Mouse (Mus musculus): ENCODE measurements at regions not wholly inside any gene's neighbourhood (a gene's known extent, or its start where the extent isn't known, plus 50 kb on each side); places are given as distances from the start of the nearest gene placed in this dataset.

DNA sequence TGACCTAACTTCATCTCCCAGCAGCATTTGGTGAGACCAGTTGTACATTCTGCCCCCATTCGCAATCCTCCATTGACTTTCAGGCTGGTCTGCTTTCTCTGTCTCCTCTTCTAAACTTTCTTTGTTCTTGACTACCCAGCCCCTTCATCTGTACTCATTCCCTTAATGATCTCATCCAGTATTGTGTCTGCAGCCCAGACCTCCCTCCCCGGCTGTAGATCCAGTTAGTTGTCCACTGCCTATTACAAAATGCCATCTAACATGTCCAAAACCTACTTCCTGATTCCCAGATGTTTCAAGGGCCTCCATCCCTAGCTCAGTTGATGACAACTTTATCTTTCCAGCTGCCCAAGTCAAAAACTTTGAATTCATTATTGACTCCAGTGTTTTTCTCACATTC lies 357.8 kb upstream of the Gm6657 start:
- TF ChIP-seq CTCF (conservative IDR thresholded peaks at IDR 0.05; ENCODE audit: low read length) (no peak), POU5F1 (IDR thresholded peaks at IDR 0.05; ENCODE audit: borderline replicate concordance, low read length) (no peak), NANOG (IDR thresholded peaks at IDR 0.05; ENCODE audit: borderline replicate concordance, low read length) (no peak)
- Histone ChIP-seq H3K4me3 (replicated peaks; ENCODE audit: low read length) (no peak overlapping the region), H3K36me3 (ENCODE audit: insufficient read depth, low read length) (no peaks in the 10 kb centered on the region), H3K27me3 (ENCODE audit: insufficient read depth, low read length) (no peaks in the 10 kb centered on the region), H3K4me1 (replicated peaks; ENCODE audit: low read depth, low read length) (no peaks in the 10 kb centered on the region), H3K9me3 (ENCODE audit: low read length) (peaks cover 6% of the 10 kb centered on the region; the same call in 1 of the 2 replicates)

DNA sequence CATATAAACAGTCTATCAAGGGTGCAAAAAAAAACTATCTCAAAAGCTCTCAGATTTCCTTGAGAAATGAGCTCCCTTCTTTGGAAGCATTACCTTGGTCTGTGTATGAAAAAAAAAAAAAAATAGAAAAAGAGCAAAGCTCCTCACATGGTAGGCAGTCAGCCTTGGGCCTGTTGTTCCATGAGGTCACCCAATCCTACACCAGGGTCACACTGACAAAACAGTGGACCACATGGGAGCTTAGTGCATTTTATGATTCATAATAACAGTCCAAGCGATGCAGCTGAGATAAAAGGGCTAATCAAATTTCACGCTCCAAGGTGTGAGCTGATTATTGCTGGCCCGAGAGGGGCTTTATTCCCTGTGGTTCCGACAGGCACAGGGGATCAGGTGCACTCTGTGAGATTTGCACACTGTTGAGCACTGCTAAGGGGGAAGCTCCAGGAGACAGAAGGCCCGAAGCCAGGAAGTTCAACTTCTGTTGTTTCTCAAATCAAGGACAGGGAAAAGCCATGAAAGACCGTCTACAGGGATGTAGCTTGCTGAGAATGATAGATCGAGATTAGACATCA lies 352.1 kb upstream of the Gm6657 start:
- Histone ChIP-seq H3K4me3 (replicated peaks; ENCODE audit: low read length) (no peak overlapping the region), H3K27me3 (ENCODE audit: insufficient read depth, low read length) (no peaks in the 10 kb centered on the region), H3K36me3 (ENCODE audit: insufficient read depth, low read length) (no peaks in the 10 kb centered on the region), H3K4me1 (replicated peaks; ENCODE audit: low read depth, low read length) (no peaks in the 10 kb centered on the region), H3K9me3 (ENCODE audit: low read length) (peaks cover 3% of the 10 kb centered on the region; the same call in 1 of the 2 replicates)
- TF ChIP-seq CTCF (conservative IDR thresholded peaks at IDR 0.05; ENCODE audit: low read length), result no peak
- no peak for TF ChIP-seq NANOG (IDR thresholded peaks at IDR 0.05; ENCODE audit: borderline replicate concordance, low read length)
- no peak for TF ChIP-seq POU5F1 (IDR thresholded peaks at IDR 0.05; ENCODE audit: borderline replicate concordance, low read length)

DNA sequence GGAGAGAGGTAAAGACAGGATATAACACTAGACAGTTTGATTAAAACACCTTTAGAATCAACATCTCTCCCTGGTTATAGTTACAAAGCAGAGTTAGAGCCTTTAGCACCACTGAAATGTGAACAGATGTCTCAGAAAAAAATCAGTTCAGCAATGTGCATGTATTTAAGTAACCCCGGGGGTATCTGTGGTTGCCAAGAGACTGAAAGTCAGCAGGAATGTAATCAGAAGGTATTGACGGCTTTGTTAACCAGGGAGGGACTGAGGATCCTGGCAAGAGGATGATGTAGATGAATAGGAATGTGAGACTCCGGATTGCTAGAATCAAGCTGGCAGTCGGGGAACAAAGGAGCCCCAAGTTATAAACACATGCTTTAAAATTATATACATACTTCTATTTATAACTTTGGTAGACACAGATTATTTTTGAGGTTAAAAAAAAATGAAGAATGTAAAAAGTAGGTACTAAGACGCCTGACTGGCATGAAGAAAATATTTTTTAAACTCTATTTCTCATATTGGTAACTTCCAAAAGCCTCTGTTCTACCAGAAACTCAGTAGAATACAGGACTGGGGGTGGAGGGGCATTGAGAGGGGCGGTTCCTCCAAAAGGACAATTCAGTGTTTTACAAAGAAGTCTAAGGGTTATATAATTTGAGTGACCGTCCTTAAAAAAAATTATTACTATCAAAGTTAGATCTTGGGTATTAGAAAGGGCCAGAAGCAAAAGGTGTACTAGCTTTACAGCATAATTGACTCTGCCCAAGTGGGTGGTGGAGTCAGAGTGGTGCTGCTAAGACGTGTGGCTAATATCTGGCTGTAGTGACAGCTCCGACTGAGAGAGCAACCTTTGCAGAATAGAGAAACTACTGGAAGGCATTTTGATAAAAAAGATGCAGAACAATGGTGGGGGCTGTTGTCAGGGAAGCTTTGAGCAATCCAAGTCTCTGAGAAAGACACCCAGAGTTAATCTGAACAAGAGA lies 341.2 kb upstream of the Gm6657 start:
- no peak for TF ChIP-seq POU5F1 (IDR thresholded peaks at IDR 0.05; ENCODE audit: borderline replicate concordance, low read length)
- TF ChIP-seq CTCF (conservative IDR thresholded peaks at IDR 0.05; ENCODE audit: low read length), result no peak
- TF ChIP-seq NANOG (IDR thresholded peaks at IDR 0.05; ENCODE audit: borderline replicate concordance, low read length), result no peak
- Histone ChIP-seq H3K9me3 (ENCODE audit: low read length) (no peaks in the 10 kb centered on the region), H3K36me3 (ENCODE audit: insufficient read depth, low read length) (no peaks in the 10 kb centered on the region), H3K4me1 (replicated peaks; ENCODE audit: low read depth, low read length) (no peaks in the 10 kb centered on the region), H3K4me3 (replicated peaks; ENCODE audit: low read length) (no peak overlapping the region), H3K27me3 (ENCODE audit: insufficient read depth, low read length) (no peaks in the 10 kb centered on the region)

DNA sequence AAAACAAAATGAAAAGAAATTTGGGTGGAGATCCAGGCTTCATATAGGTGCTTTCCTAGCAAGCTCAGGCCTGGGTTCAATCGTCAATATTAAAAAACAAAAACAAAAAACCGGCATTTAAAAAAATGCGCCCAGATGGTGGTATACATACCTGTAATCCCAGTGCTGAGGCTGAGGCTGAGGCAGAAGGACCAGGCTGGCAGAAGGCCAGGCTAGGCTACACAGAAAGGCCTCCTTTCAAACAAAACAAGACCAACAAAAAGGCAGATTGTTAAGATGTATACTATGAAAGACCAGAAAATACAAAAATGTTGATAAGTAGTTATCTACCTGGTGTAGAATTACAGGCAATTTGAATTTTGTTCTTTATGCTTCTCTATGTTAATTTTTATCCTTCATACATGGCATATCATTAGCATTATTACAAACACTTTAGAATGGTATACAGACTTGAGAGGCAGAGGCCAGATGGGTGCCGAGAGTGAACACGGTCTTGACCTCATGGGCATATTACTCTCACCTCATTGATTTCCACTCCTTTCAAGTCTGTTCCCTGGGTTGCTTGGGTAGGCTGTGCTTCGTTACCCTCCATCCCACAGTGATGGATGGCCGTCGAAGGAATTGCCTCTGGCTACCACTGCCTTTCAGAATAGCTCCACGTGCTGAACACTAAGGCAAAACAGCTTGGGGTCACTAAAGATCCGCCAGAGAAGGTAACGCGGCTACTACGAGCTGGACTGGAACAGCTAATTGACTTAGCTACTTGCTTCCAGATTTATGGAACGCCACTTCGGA lies 339.6 kb upstream of the Gm6657 start:
- no peaks in the 10 kb centered on the region for H3K27me3 ChIP-seq (ENCODE audit: insufficient read depth, low read length)
- TF ChIP-seq NANOG (IDR thresholded peaks at IDR 0.05; ENCODE audit: borderline replicate concordance, low read length), result no peak
- no peak for TF ChIP-seq CTCF (conservative IDR thresholded peaks at IDR 0.05; ENCODE audit: low read length)
- no peak for TF ChIP-seq POU5F1 (IDR thresholded peaks at IDR 0.05; ENCODE audit: borderline replicate concordance, low read length)
- no peaks in the 10 kb centered on the region for H3K4me1 ChIP-seq (replicated peaks; ENCODE audit: low read depth, low read length)
- H3K9me3 ChIP-seq (ENCODE audit: low read length), result no peaks in the 10 kb centered on the region
- H3K4me3 ChIP-seq (replicated peaks; ENCODE audit: low read length), result no peak overlapping the region
- H3K36me3 ChIP-seq (ENCODE audit: insufficient read depth, low read length), result no peaks in the 10 kb centered on the region

DNA sequence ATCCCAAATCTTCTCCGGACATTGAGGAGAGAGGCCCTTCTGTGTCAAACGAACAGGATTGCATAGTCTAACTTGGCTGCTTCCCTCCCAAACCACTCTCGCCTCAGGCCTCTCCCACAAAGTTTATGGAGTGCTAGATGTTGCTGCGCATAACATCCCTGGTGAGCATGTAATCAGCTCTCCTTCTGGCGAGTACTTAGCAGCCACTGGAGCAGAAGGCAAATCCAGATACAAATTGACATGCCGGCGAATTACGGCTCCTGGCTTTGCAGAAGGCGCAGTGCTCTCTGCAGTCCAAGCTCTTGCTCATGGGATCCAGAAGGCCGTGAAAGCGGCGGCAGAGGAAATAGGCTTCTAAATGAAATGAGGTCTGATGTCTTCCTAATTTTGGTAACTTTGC lies 338.2 kb upstream of the Gm6657 start:
- Histone ChIP-seq H3K4me1 (replicated peaks; ENCODE audit: low read depth, low read length) (no peaks in the 10 kb centered on the region), H3K9me3 (ENCODE audit: low read length) (no peaks in the 10 kb centered on the region), H3K36me3 (ENCODE audit: insufficient read depth, low read length) (no peaks in the 10 kb centered on the region), H3K27me3 (ENCODE audit: insufficient read depth, low read length) (no peaks in the 10 kb centered on the region), H3K4me3 (replicated peaks; ENCODE audit: low read length) (no peak overlapping the region)
- no peak for TF ChIP-seq NANOG (IDR thresholded peaks at IDR 0.05; ENCODE audit: borderline replicate concordance, low read length)
- TF ChIP-seq POU5F1 (IDR thresholded peaks at IDR 0.05; ENCODE audit: borderline replicate concordance, low read length), result no peak
- TF ChIP-seq CTCF (conservative IDR thresholded peaks at IDR 0.05; ENCODE audit: low read length), result no peak

DNA sequence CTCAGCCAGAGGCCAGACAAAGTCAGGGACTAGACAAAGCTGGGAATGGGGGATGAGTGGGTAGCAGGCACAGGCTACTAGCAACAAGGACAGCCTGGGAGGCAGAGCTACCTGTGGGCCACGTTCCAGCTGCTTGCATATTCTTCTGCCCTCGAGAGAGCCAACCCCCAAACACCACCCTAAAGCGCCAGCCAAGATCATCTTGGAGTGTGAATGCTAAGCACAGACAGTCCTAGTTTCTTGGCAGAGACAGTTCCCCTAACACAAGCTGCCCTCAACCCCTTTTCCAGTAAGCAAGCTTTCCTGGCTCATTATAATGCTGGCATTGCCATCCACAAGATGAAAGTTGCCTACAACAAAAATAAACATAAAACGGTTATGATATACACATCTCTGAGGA lies 336.8 kb upstream of the Gm6657 start:
- no peak overlapping the region for H3K4me3 ChIP-seq (replicated peaks; ENCODE audit: low read length)
- TF ChIP-seq NANOG (IDR thresholded peaks at IDR 0.05; ENCODE audit: borderline replicate concordance, low read length), result no peak
- TF ChIP-seq CTCF (conservative IDR thresholded peaks at IDR 0.05; ENCODE audit: low read length), result no peak
- no peak for TF ChIP-seq POU5F1 (IDR thresholded peaks at IDR 0.05; ENCODE audit: borderline replicate concordance, low read length)
- H3K36me3 ChIP-seq (ENCODE audit: insufficient read depth, low read length), result no peaks in the 10 kb centered on the region

DNA sequence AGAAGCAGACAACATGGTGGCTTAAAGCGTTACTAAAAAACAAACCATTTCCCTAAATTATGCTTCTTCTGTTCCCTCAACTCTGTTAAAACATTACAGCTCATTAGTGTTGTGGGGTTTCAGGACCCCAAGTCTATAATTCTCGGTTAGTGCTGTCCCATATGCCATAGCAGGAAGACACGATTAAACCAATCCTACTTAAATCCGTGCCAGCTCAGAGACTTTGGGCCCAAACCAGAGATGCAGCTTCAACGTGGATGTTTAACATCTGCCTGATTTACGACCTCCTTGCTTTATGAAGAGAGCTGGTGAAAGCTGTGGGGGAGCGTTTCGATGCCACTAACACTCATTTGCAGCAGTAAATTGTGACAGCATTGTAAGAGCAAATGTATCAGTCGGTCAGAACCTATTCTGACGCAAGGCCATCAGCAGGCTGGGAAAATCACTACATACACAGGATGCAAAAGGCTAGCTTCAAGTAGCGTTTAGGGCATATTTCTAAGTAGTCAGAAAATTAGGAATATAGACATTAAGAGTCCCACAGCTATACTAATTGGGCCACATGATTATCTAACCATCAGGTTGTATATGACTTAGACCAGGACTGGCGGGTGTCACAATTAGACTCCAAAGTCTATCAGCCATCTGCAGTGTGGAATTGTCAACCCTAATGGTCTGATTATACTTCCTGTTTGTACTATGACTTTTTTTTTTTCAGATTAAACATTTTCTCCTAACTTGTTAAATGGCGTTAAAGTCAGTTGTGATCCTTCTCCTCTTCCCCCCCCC lies 333.1 kb upstream of the Gm6657 start:
- H3K4me1 ChIP-seq (replicated peaks; ENCODE audit: low read depth, low read length), result no peaks in the 10 kb centered on the region
- no peak overlapping the region for H3K4me3 ChIP-seq (replicated peaks; ENCODE audit: low read length)
- no peaks in the 10 kb centered on the region for H3K36me3 ChIP-seq (ENCODE audit: insufficient read depth, low read length)
- no peaks in the 10 kb centered on the region for H3K9me3 ChIP-seq (ENCODE audit: low read length)
- no peak for TF ChIP-seq POU5F1 (IDR thresholded peaks at IDR 0.05; ENCODE audit: borderline replicate concordance, low read length)
- no peak for TF ChIP-seq CTCF (conservative IDR thresholded peaks at IDR 0.05; ENCODE audit: low read length)
- TF ChIP-seq NANOG (IDR thresholded peaks at IDR 0.05; ENCODE audit: borderline replicate concordance, low read length), result no peak
- H3K27me3 ChIP-seq (ENCODE audit: insufficient read depth, low read length), result no peaks in the 10 kb centered on the region

More for the DNA sequence above, 336.8 kb upstream of the Gm6657 start:
- H3K4me1 ChIP-seq (replicated peaks; ENCODE audit: low read depth, low read length), result no peaks in the 10 kb centered on the region
- no peaks in the 10 kb centered on the region for H3K27me3 ChIP-seq (ENCODE audit: insufficient read depth, low read length)
- H3K9me3 ChIP-seq (ENCODE audit: low read length), result no peaks in the 10 kb centered on the region

Measured in E14TG2a.4 (cell line).